Mouse (Mus musculus): ENCODE results near the gene Dgcr2. TPM values are rescaled to one million over a fixed set of nuclear protein-coding genes. Genes with fewer than 3 reads are reported as not detected.

Gene Dgcr2
- polyA plus RNA-seq, 1 experiment from 2014 or later, result 86.3 TPM

DNA sequence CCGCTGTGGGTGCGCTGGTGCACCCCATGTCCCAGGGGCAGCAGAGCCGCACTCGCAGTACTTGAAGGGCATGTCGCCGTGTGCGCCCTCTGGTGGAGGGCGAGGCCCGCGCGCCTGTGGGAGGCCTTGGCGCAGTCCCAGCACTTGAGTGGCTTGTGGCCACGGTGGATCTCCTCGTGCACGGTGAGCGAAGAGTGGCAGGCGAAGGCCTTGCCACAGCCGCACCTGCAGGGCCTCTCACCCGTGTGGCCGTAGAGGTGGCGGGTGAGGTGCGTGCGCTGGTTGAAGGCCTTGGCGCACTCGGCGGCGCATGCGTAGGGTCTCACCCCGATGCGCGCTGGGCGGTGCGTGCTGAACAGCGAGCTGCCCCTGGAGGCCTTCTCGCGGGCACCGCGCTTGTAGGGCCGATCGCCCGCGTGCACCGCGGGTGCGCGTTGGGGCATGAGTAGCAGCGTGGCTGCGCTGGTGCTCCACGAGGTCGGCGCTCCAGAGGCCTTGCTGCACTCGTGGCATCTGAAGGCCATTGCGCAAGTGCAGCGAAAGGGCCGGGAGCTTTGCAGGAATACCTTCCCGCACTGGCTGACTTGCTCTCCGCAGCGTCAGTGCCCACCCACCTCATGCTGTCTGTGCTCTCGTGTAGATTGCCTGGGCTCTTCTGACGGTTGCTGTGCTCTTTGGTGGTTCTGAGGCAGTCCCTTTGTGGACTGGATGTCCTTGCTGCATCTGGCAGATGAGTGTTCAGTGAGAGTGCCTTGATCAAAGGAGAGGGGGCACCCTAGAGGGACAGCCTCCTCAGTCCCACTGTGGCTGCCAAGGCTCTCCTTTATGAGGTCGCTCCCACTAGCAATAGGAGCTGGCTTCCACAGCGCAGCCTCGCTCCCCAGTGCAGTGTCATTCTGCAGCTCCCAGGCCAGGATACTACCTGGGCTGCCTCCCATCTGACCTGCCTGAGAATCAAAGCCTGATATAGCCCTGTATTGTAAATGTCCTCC is 82.7 kb downstream of the Dgcr2 start:
- Histone ChIP-seq H3K27me3 (peaks cover 45% of the 10 kb centered on the region), H3K36me3 (no peaks in the 10 kb centered on the region), H3K9ac (peak overlapping the region; percentile 76), H3K4me1 (replicated peaks) (peaks cover 16% of the 10 kb centered on the region), H3K9me3 (no peaks in the 10 kb centered on the region), H3K27ac (replicated peaks) (peak overlapping the region; percentile 61), H3K4me2 (peak overlapping the region; percentile 74), H3K4me3 (peak overlapping the region; percentile 48)
- peak; percentile 87 for ATAC-seq (ENCODE audit: low read depth)
- WGBS, result 1% methylated on average over 63 of the region's 63 CpGs

- no peaks in the 10 kb centered on the region for H3K36me3 ChIP-seq
- peaks cover 61% of the 10 kb centered on the region for H3K27me3 ChIP-seq
- no peak for ATAC-seq (ENCODE audit: low read depth)
- H3K4me1 ChIP-seq (replicated peaks), result peaks cover 30% of the 10 kb centered on the region
- 62% methylated on average over 4 of the region's 4 CpGs for WGBS
- no peak overlapping the region for H3K27ac ChIP-seq (replicated peaks)
- no peak overlapping the region for H3K9ac ChIP-seq
- no peak overlapping the region for H3K4me3 ChIP-seq
- no peak overlapping the region for H3K4me2 ChIP-seq
- H3K9me3 ChIP-seq, result no peaks in the 10 kb centered on the region
Observed at GRCm38 (mm10) chr16:17813173-17813572, 85.2 kb downstream of the Dgcr2 start.

DNA sequence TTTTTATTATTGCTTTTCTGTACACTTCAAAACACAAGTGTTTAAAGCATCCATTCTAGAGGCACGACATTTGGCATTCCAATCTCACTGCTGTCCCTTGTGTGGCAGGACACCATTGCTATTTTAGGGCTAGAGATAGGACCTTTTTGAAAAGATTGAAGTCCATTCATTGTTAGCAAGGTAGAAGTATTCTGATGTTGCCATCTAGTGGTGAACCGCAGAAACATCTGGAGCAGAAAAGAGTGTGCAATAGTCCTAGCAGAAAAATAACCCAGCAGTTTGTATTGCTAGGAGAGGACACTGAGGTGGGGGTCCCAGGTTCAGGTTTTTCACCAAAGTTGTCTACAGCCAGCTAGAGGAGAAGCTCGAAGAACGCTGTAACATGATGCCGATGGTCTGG is 86.2 kb downstream of the Dgcr2 start:
- 3% methylated on average over 5 of the region's 5 CpGs for WGBS
- Histone ChIP-seq H3K9ac (no peak overlapping the region), H3K4me3 (no peak overlapping the region), H3K27ac (replicated peaks) (no peak overlapping the region), H3K4me1 (replicated peaks) (peaks cover 36% of the 10 kb centered on the region), H3K4me2 (no peak overlapping the region), H3K27me3 (peaks cover 56% of the 10 kb centered on the region), H3K9me3 (no peaks in the 10 kb centered on the region), H3K36me3 (no peaks in the 10 kb centered on the region)
- ATAC-seq (ENCODE audit: low read depth), result no peak

DNA sequence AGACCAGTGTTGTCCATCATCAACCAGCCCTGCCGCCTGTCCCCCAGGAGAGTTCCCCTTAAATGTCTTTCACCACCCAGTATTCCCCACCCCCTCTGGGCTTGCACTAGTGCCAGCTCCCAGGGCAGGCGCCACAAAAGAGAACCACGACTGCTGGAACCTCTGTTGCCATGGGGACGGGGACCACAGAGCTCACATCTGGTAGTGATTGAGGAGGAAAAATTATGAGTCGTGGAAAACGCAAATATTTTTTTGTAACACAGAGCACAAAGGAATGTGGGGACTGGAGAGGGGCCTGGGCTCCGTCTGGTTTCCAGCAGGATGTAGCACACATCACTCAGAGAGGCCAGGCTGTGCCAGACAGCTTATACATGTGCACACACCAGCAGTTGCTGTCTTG is 88.7 kb downstream of the Dgcr2 start:
- Histone ChIP-seq H3K27ac (replicated peaks) (peak overlapping the region; percentile 56), H3K36me3 (no peaks in the 10 kb centered on the region), H3K4me2 (no peak overlapping the region), H3K9ac (peak overlapping the region; percentile 34; the same call in 1 of the 2 replicates), H3K4me3 (no peak overlapping the region), H3K9me3 (no peaks in the 10 kb centered on the region), H3K27me3 (peaks cover 63% of the 10 kb centered on the region), H3K4me1 (replicated peaks) (peaks cover 40% of the 10 kb centered on the region)
- WGBS, result 20% methylated on average over 7 of the region's 7 CpGs
- ATAC-seq (ENCODE audit: low read depth), result no peak

- Histone ChIP-seq H3K4me2 (no peak overlapping the region), H3K9ac (0 out of 2 replicates have a peak overlapping the region, but pooled peaks have one; percentile 34), H3K36me3 (no peaks in the 10 kb centered on the region), H3K9me3 (no peaks in the 10 kb centered on the region), H3K27me3 (peaks cover 64% of the 10 kb centered on the region), H3K27ac (replicated peaks) (peak overlapping the region; percentile 56), H3K4me1 (replicated peaks) (peaks cover 45% of the 10 kb centered on the region), H3K4me3 (no peak overlapping the region)
- WGBS, result 81% methylated on average over 4 of the region's 4 CpGs
- no peak for ATAC-seq (ENCODE audit: low read depth)
Observed at GRCm38 (mm10) chr16:17809125-17809524, 89.2 kb downstream of the Dgcr2 start.

- H3K9me3 ChIP-seq, result no peaks in the 10 kb centered on the region
- WGBS, result 2% methylated on average over 73 of the region's 73 CpGs
- peaks cover 64% of the 10 kb centered on the region for H3K27me3 ChIP-seq
- H3K4me3 ChIP-seq, result peak overlapping the region; percentile 65
- peaks cover 63% of the 10 kb centered on the region for H3K4me1 ChIP-seq (replicated peaks)
- ATAC-seq (ENCODE audit: low read depth), result peak; percentile 85
- no peaks in the 10 kb centered on the region for H3K36me3 ChIP-seq
- H3K27ac ChIP-seq (replicated peaks), result peak overlapping the region; percentile 86
- peak overlapping the region; percentile 89 for H3K9ac ChIP-seq
- peak overlapping the region; percentile 89 for H3K4me2 ChIP-seq
Observed at GRCm38 (mm10) chr16:17807192-17808009, 91.0 kb downstream of the Dgcr2 start.

DNA sequence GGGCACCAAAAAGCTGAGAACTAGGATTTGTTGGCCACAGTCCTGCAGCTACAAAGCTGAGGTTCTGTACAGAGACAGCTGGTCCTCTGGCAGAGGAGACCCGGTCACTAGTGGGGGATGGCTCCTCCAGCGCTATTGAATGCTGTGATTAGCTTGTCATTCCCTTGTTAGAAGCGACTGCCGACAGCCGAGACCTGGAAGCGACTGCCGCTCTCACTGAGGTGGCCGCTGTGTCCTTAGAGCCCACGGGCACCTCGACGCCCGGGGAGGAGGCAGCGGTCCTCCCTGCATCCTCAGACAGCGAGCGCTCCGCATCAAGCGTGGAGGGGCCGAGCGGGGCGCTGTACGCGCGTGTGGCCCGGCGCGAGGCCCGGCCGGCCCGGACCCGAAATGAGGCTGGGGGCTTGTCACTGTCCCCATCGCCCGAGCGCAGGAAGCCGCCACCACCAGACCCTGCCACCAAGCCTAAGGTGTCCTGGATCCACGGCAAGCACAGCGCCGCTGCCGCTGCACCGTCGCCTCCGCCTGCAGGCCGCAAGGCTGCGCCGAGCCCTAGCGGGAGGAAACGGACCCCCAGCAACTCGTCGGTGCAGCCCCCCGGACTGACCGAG is 91.7 kb downstream of the Dgcr2 start:
- Histone ChIP-seq H3K9ac (peak overlapping the region; percentile 89), H3K36me3 (no peaks in the 10 kb centered on the region), H3K4me3 (peak overlapping the region; percentile 65), H3K4me2 (peak overlapping the region; percentile 89), H3K27me3 (peaks cover 70% of the 10 kb centered on the region), H3K27ac (replicated peaks) (peak overlapping the region; percentile 86), H3K4me1 (replicated peaks) (peaks cover 66% of the 10 kb centered on the region), H3K9me3 (no peaks in the 10 kb centered on the region)
- peak; percentile 33 for ATAC-seq (ENCODE audit: low read depth)
- WGBS, result 2% methylated on average over 50 of the region's 50 CpGs

GRCm38 (mm10) chr16:17804982-17805381 is 93.4 kb downstream of the Dgcr2 start:
- Histone ChIP-seq H3K27ac (replicated peaks) (no peak overlapping the region), H3K36me3 (no peaks in the 10 kb centered on the region), H3K4me1 (replicated peaks) (peaks cover 63% of the 10 kb centered on the region), H3K4me2 (peak overlapping the region; percentile 63), H3K27me3 (peaks cover 76% of the 10 kb centered on the region), H3K4me3 (peak overlapping the region; percentile 31), H3K9me3 (no peaks in the 10 kb centered on the region), H3K9ac (no peak overlapping the region)
- WGBS, result 9% methylated on average over 7 of the region's 7 CpGs
- ATAC-seq (ENCODE audit: low read depth), result no peak

DNA sequence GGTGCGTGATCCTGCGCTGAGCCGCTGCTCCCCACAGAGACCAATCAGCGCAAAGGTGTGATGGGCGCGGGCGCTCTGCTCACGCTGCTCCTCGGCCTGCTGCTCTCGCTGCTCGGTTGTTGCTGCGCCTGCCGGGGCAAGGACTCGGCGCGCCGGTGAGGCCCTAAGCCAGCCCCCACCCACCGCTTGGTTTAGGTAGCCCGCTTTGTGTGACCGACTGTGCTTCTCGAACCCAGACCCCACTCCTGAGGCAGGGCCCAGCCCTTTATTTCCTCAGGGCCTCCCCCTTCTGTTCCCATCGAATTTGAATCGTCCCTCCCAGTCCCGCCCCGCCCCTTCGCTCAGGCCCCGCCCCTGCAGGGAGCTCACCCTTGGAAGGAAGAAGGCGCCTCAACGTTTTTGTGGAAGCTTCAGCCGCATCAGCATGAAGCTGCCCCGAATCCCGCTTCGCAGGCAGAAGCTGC is 93.9 kb downstream of the Dgcr2 start:
- H3K9me3 ChIP-seq, result no peaks in the 10 kb centered on the region
- ATAC-seq (ENCODE audit: low read depth), result no peak
- peak overlapping the region; percentile 44; the same call in 1 of the 2 replicates for H3K9ac ChIP-seq

GRCm38 (mm10) chr16:17803675-17804448 is 94.5 kb downstream of the Dgcr2 start:
- Histone ChIP-seq H3K9me3 (no peaks in the 10 kb centered on the region), H3K36me3 (no peaks in the 10 kb centered on the region), H3K4me1 (replicated peaks) (peaks cover 54% of the 10 kb centered on the region), H3K4me3 (peak overlapping the region; percentile 39), H3K9ac (peak overlapping the region; percentile 44), H3K4me2 (peak overlapping the region; percentile 63), H3K27ac (replicated peaks) (no peak overlapping the region), H3K27me3 (peaks cover 82% of the 10 kb centered on the region)
- no peak for ATAC-seq (ENCODE audit: low read depth)
- 6% methylated on average over 33 of the region's 33 CpGs for WGBS

More for the DNA sequence above, 93.9 kb downstream of the Dgcr2 start:
- 3% methylated on average over 33 of the region's 33 CpGs for WGBS
- peak overlapping the region; percentile 31 for H3K4me3 ChIP-seq
- peaks cover 58% of the 10 kb centered on the region for H3K4me1 ChIP-seq (replicated peaks)
- H3K27me3 ChIP-seq, result peaks cover 81% of the 10 kb centered on the region
- no peaks in the 10 kb centered on the region for H3K36me3 ChIP-seq
- no peak overlapping the region for H3K27ac ChIP-seq (replicated peaks)
- H3K4me2 ChIP-seq, result peak overlapping the region; percentile 63

All from neural tube, embryonic 13.5 days (tissue).